Mouse (Mus musculus): ENCODE data around the gene Lrrc20.

Gene Lrrc20

DNA sequence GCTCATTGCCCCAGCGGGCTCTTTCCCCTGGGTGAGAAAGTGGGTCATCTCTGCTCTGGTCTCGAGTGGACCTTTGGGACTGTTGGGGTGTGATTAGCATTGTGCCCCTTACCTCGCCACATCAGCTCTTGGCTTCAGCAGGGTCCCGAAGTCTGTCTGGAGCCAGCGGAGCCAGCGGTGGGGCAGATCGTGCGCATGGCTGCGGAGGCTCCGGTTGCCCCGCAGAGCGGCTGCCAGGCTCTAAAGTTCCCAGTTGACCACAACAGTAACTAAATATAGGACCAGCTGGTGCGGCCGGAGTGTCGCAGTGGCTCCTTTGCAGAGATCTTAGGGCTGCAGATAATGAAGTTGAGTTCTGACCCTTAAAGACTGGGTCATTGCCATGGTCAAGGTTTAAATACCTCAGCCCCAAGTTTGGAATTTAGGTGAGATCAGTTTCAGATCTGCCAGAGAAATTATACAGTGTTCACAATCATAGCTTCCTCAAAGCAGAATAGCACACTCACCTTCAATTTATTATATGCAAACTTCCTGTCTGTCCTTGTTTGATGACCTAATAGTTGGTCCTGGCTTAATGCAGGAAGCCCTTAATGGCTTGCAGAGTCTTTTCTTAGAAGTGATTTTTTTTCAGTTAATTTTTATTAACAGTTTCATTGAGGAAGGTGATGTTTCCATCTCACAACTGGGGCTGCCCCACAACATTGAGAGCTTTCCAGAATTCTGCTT, 1.0 kb downstream of the Lrrc20 start:
- DNase-seq: no peak

DNA sequence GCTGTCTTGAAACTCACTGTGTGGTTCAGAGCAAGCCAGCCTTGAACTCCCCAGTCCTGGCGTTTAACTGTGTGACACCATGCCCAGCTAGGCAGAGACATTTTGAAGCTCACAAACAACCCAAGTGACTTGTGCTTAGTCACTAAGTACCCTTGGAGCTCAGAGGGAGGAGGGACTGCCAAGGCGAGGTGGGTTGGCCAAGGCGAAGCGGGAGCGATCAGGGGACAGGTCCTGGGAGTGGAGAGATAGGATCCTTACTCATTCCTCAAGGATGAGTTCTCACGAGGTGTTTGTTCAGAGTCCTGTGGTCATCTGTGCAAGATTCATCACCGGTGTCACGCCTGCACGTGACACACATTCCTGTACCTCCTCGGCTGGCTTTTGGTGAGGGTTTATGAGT, 3.9 kb downstream of the Lrrc20 start:
- no peak for DNase-seq

DNA sequence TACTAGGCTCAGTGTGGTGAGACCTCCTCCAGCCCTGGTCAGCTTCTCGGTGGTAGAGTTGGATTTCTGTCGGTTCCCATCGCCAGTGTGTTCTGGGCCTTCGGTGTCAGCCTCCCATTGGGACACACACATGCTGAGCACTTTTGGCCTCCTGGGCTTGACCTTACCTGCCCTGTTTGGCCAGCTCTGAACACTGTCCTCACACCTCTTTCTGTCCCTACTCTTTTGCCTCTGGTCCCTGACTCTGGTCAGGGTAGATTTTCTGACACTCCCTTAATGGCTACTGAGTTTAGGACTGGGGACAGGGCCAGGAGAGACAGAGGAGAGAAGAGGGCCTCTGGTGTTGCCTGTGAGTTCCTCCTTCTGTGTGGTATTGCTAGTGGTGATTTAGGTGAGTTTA, 4.3 kb downstream of the Lrrc20 start:
- DNase-seq: no peak

DNA sequence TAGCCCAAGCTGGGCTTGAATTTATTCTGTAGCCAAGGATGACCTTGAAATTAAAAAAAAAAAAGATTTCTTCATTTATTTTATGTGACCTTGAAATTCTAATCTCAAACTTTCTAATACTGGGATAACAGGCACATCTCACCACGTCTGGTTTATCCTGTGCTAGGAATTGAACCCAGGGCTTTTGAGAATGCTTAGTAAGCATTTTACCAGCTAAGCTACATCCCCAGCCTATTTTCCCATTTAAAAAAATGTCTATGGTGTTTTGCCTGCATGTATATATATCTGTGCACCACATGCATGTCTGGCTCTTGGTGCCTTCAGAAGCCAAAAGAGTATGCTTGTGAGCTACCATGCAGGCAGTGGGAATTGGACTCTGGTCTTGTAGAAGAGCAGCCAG, 4.9 kb downstream of the Lrrc20 start:
- no peak for DNase-seq

DNA sequence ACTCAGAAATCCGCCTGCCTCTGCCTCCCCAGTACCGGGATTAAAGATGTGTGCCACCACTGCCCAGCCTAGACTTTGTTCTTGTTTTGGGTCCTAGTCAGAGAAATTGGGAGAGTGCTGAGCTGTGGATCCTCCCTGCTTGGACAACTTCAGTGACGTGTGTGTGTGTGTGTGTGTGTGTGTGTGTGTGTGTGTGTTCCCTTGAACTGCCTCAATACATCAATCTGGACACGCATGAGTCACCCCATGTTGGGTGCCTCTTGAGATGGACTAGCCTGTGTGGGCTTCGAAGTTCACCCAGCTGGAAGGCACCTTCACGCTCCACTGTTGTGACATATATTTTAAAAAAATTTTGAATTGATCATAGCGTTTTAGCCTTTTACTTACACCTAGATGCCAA, 7.2 kb downstream of the Lrrc20 start:
- DNase-seq: no peak

DNA sequence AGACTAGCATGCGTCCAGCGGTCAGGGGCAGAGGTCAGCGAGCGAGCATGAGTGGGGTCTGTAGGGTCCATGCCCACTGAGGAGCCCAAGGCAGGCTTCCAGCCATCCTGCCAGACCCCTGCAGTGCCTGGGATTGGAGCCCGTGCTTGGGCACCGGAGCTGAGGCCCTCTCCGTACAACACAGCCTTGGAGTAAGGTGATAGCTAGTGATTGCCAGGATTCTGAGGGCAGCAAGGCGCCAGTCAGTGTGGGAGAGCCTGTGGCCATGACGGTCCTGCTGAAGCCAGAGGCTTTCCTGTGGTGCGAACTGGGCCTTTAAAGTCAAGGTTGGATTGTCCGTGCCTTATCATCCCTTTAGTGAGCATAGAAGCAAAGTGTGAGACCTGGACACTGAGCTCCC, 9.2 kb downstream of the Lrrc20 start:
- DNase-seq: no peak

DNA sequence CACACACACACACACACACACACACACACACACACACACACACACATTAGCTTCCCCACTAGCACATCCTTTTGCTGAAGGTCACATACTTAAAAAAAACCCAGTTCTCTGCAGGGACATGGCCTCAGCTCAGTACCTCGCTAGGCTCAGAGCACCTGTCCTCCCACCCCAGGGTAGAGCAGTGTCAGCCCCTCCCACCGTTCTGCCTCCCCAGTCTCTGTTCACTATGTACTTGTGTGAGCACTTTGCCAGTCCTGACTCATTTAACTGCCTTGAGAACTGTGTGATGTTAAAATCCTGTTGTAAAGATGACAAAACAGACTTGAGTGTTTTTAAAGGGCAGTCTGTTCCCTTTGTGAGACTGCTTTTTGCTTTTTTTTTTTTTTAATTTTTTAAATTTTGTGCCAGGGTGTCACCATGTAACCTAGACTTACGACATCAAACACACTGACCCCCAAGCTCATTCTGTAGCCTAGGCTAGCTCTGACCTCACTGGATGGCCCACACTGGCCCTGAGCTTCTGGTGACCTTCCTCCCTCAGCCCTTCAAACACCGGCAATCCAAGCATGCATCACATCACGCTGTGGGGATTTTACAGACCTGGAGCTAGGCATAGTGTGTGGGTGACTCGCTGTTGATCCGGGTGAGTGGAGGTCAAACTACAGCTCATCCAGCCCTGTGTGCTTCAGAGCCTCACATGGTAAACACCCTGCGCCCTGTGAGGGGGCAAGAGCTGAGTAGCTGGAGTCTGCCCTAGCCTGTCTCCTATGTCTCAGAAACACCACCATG, 11.1 kb downstream of the Lrrc20 start:
- no peak for DNase-seq

DNA sequence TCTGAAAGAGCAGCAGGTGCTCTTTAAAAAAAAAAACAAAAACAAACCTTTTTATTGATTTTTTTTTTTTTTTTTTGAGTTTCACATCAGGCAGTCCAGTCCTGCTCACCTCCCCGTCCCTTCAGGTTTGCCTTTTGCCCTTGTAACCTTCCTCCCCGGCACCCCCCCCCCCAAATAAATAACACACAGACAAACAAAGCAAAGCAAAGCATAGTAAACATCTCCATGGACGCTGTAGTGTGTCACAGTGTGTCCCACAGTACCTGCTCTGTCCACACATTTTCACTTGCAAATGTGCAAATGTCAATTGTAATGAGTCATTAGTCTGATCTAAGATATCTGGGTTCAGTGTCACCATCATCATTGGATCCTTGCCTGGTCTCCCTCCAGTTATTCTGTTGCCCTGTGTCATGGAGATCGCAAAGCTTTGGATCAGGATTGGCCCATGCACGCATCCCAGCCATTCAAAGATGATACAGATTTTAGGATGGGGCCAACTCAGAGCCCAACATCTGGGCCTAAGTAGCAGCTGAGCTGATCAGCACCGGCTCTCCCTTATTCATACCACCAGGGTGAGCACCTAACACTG, 13.0 kb downstream of the Lrrc20 start:
- no peak for DNase-seq

DNA sequence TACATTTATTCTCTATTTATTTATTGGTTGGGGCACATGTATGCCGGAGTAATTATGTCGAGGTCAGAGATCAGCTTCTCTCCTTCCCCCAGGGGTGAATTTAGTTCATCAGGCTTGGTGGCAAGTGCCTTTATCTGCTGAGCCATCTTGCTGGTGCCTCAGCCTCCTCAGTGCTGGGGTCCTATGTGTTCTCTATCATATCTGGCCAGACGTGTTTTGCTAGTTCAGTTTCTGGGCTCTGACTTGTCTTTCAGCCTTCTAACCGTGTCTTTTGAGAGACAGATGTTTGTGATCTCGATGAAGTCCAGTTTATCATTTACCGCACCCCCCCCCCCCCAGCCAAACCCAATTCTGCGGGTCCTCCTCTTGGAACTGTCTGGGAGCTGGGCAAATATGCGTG, 16.0 kb downstream of the Lrrc20 start:
- no peak for DNase-seq

DNA sequence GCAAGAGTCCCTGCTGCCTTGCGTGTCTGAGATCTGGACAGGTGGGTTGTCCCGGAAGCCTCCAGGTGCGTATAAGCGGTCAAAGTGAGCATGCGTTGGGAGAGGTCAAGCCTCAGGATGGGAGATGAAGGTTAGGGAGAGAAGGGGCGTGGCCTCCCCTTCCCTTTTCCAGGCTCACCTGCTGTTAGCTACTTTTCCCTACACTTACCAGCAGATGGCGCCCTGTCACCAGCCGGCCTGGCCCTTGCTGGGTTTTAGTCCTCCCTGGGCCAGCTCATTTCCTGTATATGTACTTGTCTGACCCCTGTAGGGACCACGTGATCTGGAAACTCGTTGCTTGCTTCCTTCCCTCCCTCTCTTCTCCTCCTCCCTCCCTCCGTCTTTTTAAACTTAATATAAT, 16.4 kb downstream of the Lrrc20 start:
- DNase-seq: peak; percentile 87

DNA sequence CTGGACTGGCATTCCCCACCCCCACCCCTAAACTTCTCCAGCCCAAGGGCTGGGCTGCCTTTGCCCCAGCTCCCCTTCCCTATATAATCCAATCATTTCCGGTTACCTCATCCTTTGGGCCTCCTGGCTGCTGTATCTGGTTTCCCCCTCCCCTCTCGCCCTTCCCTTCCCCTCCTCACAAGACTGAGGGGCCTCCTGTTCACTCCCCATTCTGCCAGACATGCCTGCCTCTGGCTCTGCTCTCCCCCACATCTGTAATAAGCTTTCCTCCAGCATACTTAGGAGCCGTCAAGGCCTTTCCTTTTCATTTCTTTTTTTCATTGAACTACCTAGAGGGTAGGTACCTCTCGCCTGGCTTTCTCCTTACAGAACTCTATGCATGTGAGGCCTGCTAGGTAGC, 19.9 kb downstream of the Lrrc20 start:
- DNase-seq: peak; percentile 31

DNA sequence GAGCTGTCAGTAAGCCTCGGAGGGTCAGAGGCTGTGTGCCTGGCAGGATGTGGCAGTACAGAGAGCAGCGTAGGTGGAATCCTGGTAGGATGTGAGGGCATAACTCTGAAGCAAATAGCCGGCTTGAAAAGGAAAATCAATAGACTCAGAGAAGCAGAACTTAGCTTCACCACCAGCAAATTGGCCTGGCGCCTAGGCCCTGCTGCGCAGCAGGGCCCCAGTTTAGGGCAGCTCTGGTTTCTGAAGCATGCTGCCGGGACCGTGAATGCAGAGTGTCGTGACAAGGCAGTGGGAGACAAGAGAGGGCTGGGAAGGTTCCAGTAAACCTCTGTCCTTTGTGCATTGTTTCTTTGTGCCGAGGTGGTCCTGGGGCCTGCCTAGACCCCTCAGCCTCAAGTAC, 20.6 kb downstream of the Lrrc20 start:
- DNase-seq: peak; percentile 48

DNA sequence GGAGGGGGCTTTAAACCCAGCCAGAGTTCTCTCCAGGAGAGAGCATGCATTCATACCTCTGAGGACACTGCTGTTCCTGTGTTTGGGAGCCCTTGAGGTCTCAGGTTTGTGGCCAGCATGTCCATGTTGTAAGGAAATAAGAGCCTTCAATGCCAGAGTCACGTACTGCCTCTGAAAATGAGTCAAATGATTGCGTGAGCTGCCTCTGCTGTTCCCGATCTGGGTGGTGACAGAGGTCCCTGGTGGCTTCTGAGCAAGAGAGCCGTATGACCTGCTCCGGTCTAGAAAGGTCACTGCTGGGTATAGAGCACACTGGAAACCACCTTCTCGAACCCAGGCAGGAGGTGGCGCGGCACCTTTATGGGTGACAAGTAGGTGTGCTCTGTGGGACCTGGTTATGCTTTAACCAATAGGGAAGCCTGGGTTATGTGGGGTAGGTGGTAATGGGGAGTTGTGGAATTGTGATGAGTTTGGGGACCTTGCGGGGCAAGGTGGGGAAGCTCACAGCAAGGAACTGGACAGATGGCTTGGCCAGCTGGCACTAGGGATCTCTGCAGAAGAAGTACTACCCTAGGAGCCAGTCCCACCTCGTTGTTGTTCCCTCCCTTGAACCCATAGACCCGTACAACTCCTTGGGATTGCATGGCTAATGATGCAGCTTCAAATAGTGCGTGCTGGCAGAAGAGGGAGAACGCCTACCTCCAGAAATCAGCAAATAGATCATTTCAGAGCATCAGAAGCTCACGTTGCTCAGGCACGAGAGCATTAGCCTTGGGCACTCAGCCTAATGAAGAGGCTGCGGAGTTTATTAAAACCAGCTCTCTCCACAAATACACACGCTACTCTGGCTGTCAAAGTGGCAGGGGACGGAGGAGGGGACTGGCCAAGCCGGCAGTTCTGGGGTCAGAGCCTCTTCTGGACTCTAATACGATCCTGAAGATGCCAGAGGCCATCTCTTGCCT, 24.2 kb downstream of the Lrrc20 start:
- DNase-seq: no peak

DNA sequence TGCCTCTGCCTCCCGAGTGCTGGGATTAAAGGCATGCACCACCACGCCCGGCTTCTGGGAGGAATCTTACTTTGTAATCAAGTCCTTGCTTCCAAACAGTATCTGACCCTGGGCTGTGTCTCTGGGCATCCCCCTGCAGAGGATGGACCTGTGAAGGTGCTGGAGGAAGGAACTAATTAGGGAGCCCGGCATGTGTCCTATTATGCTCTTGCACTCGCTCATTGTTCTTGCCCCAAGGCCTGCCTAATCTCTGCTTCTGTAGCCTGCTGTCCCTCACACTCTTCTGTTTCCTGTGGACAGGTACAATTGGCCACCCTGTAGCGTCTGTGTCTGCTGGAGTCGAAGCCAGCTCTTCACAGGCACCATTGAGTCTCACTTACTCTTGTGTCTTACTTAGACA, 25.2 kb downstream of the Lrrc20 start:
- no peak for DNase-seq

DNA sequence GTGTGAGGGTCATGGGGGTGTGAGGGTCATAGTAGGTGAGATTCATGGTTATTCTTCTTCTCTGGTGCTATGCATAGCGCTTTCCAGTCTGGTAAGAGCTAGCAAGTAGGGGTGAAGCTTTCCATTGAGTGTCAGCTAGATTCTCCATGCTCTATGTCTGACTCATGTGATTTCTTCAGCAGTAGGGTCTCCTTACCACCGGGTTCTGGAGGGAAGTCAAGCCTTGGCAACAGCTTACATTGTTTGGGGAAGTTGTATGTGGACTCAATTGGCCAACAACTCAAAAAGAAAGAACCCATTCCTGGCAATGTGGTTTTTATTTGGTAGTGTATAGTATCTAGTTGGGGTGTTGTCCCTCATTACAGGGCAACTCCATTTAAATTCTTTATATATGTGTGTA, 28.5 kb downstream of the Lrrc20 start:
- no peak for DNase-seq

DNA sequence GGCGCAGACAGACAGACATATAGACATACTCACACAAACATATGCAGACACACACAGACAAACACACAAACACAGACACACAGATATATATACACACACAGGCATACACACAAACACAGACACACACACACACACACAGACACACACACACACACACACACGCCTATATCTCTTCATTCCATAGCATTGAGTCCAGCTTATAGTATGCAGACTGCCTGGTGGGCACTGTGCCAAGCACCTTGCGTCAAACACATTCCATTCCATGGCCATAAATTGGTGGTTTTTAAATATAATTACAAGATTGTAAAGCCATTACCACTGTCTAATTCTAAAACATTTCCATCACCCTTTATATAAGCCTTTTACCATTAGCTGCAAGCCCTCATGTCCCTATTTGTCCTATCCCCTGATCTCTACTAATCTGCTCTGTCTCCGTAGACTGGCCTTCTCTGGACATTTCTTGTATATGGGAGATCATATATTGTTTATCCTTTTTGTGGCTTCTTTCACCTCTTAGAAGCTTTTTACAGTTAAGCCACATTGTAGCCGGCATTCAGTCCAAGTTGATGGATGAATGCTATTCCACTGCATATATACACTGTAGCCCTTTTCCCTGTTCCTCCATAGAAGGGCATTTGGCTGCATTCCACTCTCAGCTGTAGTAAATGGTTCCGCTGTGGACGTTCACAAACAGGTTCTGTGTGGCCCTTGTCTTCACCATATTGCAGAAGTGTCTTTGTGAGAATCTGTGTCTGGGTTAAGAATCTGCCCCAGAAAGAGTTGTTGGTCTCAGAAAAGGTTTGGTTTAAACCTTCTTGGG, 31.0 kb downstream of the Lrrc20 start:
- DNase-seq: no peak

DNA sequence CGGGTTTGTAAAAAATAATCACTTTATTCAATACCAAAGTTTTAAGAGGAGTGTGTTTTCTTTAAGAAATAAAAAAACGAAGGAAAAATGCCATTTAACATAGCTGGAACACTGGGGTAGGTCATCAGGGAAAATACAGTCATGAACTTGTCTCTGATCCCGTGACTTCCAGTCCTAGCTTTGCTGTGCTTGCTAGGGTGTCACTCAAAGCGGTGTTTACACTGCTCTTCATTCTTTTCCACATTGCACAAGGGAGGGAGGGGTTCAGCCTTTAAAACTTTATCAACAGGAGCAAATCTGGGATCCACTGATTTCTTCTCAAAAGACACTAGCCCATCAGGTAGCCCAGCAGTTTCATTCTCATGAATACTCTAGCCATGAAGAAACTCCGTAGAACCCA, 34.3 kb downstream of the Lrrc20 start:
- DNase-seq: no peak

DNA sequence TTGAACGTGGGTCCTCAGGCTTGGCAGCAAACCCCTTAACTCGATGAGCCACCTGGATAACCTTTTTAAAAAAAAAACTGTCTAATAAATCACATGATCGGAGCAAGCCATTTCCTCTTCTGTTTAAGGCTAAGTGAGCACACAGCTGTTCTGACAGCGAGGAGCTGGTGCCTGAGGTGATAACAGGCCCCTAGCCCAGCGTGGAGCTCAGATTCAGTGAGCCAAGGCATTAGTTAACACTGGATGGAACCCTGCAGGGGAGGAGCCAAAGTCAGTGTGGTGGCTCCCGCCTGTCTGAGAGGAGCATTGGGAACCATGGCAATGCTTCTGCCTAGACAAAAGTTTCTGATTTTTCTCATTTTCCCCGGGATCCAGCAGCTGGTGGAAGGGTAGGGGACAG, 35.2 kb downstream of the Lrrc20 start:
- peak; percentile 58 for DNase-seq

DNA sequence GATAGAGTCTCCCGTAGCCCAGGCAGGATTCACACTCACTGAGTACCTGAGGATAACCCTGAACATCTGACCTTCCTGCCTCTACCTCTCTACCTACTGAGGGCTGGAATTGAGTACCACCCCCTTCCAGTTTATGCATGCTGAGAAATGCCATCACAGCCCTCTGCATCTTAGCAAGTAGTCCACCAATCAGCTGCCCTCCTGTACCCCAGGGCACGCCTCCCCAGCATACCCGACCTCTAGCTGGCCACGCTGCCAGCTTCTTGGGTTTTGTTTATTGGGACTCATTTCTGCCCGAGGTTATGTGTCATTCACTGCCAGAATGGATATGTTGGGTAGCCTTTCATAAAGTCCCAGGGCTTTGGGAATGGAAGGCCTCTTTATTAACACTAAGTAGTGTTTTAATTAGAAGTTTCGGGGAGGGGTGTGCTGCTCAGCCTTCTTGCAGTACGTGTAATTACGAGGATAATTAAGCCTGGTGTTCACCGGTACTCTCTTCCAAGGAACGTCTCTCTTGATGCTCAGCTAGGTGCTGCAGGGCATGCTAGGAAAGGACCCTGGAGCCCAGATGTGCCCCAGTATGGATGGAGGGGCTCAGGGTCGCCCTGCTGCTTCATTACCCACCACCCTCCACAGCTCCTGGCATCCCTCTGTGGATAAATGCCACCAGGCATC, 36.8 kb downstream of the Lrrc20 start:
- peak; percentile 41 for DNase-seq

DNA sequence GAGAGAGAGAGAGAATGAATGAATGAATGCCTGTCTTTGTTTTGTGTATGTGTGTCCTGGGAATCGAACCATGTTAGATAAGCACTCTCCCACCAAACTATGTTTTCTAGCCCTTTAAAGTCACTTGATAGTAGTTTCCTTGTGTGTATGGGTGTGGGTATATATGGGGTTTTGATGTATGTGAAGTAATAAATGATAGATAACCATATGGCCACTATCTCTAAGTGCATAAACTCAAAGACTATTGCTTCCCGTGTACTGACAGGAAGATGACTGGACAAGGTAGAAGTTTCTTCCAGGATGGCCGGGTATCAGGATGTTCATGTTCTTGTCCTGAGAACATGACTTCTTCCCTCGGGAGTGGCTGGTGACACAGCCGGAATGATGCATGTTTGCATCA, 41.3 kb downstream of the Lrrc20 start:
- DNase-seq: no peak

DNA sequence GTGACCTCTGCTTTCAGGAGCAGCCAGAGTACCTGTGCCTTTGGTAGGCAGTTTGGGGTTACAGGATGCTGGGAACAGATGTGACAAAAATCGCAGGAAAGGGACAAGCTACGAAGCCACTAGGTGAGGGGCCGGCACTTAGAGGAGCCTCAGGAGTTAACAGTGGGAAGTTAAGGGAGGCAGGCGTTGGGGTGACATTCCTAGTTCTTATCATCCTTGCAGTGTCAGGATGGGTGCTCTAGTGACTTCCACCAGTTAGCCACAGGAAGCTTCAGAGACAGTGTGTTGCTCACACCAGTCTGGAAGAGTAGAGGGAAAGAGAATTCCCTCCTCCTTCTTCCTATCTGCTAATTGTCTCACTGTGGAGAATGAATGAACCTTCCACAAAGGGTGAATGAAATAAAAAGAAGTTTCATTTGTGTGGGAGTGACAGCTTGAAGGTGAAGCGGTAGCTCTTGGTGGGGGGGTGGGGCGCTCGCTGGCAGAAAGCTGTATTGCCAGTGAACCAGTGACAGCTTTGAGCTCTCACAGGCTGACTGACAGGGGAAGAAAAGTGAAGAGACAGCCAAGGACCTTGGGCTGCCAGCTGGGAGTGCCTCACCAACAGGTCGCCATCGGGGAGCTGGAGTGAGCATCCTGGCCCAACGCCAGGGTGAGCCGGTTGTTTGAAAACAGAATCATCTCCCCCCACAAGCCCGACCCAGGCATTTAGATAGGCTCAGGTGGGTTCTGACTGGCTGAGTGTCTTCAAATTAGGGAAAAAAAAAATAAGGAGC, 41.9 kb downstream of the Lrrc20 start:
- peak; percentile 53 for DNase-seq

Measured in retina, postnatal 1 day (tissue).